Mouse (Mus musculus) ovary, adult 2 months (tissue): Measurements from ENCODE around the gene Gmfg. TPM values are rescaled to one million over a fixed set of nuclear protein-coding genes. Genes with fewer than 3 reads are reported as not detected.

Source experiments
- polyA plus RNA-seq: library from polyadenylated mRNA; depleted of rRNA; stranded (reverse); fragments of >200 nt; gene quantifications from 2 replicates; pipeline ENCODE4 v1.2.3, GENCODE M21; 2012; rRNA removed

Gmfg gene
- 2.0 and 2.8 TPM in 2 replicates for polyA plus RNA-seq

DNA sequence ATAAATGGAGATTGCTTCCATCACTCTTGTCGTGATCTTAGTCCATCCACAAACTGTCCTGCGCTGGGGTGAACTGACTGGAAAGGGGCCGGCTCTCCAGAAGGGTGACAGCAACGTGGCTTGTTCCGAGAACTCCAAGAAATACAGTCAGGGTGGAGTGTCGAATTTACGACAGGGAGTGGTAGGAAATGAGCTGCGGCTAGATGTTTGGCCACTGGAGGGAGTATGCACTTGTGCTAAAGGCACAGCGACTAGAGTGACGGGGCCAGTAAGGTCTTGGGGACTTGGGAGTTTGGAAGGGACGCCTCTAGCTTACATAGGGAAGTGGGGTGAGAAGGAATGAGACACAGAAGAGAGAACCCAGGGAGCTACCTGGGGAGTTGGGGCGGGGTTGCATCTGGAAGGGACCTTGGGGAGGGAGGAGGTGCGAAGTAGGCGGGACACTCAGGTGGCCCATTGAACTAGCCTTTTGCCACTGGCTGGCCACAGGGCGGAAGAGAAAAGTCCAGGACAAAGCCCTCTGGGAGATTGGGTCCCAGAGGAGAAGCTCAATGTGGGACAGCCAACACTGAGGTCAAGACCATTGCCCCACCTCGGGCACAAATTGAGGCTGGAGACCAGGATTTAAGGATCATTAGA is at the start of gene Gmfg:
Gmfg (plus strand) TSS at position 516 of the 639 bp plus-strand sequence.

GRCm38 (mm10) chr7:28392429-28393271 is 44.6 kb upstream of the Gmfg start, which contains the start of the genes Med29 and Paf1:
Gene Med29, minus strand, starts transcription at chr7:28392708.
Gene Paf1, plus strand, starts transcription at chr7:28392951.

GRCm38 (mm10) chr7:28451531-28452360 is 14.5 kb downstream of the Gmfg start, which contains the start of gene Lrfn1:
Gene Lrfn1, plus strand, starts transcription at chr7:28451980.

Other genes starting within 250 kb of the Gmfg start
- gene Eid2, start 169.6 kb upstream of the Gmfg start, polyA plus RNA-seq: 25.5 and 40.8 TPM in 2 replicates
- 16.8 and 23.9 TPM in 2 replicates for gene Eid2b, start 159.7 kb upstream of the Gmfg start, polyA plus RNA-seq
- 0.12 and 0.46 TPM in 2 replicates for gene Selenov, start 146.3 kb upstream of the Gmfg start, polyA plus RNA-seq
- gene Dll3, start 135.2 kb upstream of the Gmfg start, polyA plus RNA-seq: 0.38 and 0.45 TPM in 2 replicates
- 104 and 109 TPM in 2 replicates for gene Timm50, start 125.4 kb upstream of the Gmfg start, polyA plus RNA-seq
- gene Supt5, start 98.7 kb upstream of the Gmfg start, polyA plus RNA-seq: 140 and 172 TPM in 2 replicates
- gene Rps16, start 86.8 kb upstream of the Gmfg start, polyA plus RNA-seq: 1,842 and 2,300 TPM in 2 replicates
- gene Plekhg2, start 64.8 kb upstream of the Gmfg start, polyA plus RNA-seq: 48.3 and 50.7 TPM in 2 replicates
- 50.2 and 54.2 TPM in 2 replicates for gene Zfp36, start 57.2 kb upstream of the Gmfg start, polyA plus RNA-seq
- gene Med29, start 44.7 kb upstream of the Gmfg start, polyA plus RNA-seq: 93.8 and 104 TPM in 2 replicates
- gene Paf1, start 44.5 kb upstream of the Gmfg start, polyA plus RNA-seq: 118 and 195 TPM in 2 replicates
- gene Lrfn1, start 14.5 kb downstream of the Gmfg start, polyA plus RNA-seq: 38.7 and 38.9 TPM in 2 replicates
- gene Ifnl2, start 73.0 kb downstream of the Gmfg start, polyA plus RNA-seq: not detected in 2 replicates
- not detected in 2 replicates for gene Ifnl3, start 85.4 kb downstream of the Gmfg start, polyA plus RNA-seq
- gene Sycn, start 103.4 kb downstream of the Gmfg start, polyA plus RNA-seq: 0.73 and 4.9 TPM in 2 replicates
- 0.08 TPM in 1 of 2 replicates, not detected in the other for gene Nccrp1, start 109.8 kb downstream of the Gmfg start, polyA plus RNA-seq
- gene Samd4b, start 160.7 kb downstream of the Gmfg start, polyA plus RNA-seq: 155 and 181 TPM in 2 replicates
- gene Pak4, start 160.7 kb downstream of the Gmfg start, polyA plus RNA-seq: 63.5 and 68.3 TPM in 2 replicates
- gene Acp7, start 193.9 kb downstream of the Gmfg start, polyA plus RNA-seq: 1.6 and 1.8 TPM in 2 replicates